Mouse (Mus musculus) T-helper 2 cell (primary cell): ENCODE results near the gene Ddit4.

Experiments used
- in situ Hi-C: fragments of 300-600 bp; cut with MboI, MseI; formaldehyde crosslinking; loops from one replicate; pipeline ENCODE4 v1.15.1; 2025; ENCODE audit warnings: high pct_unique_total_duplicates

The Ddit4 gene

GRCm38 (mm10) chr10:59949783-59950605 lies 1.6 kb downstream of the Ddit4 start:
- in situ Hi-C loops = no loop called here

GRCm38 (mm10) chr10:59949255-59949648 lies 2.4 kb downstream of the Ddit4 start:
- in situ Hi-C loops = no loop called here

DNA sequence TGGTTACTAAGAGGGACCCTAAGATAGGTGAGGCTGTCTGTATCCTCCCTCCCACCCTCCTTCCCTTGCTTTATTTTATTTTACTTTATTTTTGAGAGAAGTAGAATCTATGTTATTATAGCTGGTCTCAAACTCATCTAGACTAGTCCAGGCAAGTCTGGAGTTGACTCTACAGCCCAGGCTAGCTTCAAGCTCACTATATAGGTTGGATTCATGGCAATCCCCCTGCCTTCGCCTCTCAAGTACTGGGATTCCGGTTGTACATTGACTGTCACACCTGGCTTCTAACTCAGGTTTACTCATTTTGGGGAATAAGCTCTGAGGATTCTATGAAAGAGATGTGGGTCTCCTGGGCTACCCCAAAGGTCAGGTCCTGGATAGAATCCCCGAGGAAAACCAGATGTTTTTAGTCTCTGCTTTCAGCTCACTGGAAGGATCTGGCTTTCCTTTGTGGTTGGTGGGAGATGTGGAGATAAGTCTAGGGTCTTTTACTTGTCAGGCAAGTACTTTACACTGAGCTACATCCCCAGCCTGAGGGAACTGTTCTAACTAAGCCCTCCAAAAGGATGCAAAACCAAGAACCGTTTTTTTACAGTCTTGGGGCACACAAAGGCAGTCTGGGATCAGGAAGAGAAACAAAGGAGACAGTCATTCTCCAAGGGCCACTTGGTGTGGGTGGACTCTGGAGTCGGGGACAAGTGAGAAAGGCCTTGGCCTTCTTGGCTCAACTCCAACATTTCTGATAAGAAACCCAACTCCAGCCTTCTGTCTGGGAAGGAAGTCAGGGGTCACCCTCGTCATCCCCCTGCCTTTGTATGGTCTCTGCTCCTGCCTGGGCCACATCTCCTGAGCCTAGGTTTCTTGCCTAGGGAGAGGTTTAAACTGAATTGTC lies 3.0 kb downstream of the Ddit4 start:
- in situ Hi-C loops = no loop called here

- in situ Hi-C loops = no loop called here
These were observed 4.1 kb downstream of the Ddit4 start for GRCm38 (mm10) chr10:59947296-59948073.

GRCm38 (mm10) chr10:59946362-59946761 lies 5.3 kb downstream of the Ddit4 start:
- in situ Hi-C loops = no loop called here

DNA sequence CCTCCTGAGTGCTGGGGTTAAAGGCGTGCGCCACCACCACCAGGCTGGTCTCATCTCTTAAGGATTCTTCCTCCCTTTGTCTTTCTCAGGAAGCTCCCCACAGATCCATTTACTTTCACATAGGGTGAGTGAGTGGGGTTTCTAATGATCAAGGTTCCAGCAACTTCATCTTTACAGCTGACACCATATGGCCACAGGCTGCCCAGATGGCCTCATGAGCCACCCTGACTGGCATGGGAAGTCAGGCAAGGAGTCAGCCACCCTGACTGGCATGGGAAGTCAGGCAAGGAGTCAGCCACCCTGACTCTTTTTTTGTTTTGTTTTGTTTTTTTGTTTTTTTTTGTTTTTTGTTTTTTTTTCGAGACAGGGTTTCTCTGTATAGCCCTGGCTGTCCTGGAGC lies 6.2 kb downstream of the Ddit4 start:
- in situ Hi-C loops = no loop called here

- in situ Hi-C loops = no loop called here
These were observed 8.1 kb downstream of the Ddit4 start for GRCm38 (mm10) chr10:59943421-59943989.

GRCm38 (mm10) chr10:59942847-59943420 lies 8.7 kb downstream of the Ddit4 start:
- in situ Hi-C loops = no loop called here

DNA sequence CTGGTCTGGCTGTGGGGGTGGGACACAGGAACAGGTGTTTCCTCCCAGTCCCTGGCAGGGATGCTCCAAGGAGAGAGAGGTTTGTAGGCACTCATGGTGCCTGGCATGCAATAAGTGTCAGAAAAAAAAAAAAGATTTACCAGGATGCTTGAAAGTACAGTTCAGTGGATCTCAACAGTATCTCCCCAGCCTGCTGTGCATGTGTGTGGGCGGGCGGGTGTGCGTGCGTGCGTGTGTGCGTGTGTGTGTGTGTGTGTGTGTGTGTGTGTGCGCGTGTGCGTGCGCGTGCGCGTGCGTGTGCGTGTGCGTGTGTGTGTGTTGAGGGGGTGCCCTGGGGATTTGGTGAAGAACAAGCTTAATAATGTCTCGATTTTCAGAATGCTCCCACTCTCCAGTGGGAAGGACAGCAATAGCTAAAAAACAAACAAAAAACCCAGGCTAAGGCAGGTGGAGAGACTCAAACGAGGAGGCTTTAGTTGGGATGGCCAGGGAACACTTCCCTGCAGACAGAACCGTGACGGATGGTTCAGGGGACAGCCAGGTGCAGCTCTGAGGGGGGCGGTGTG lies 9.3 kb downstream of the Ddit4 start:
- in situ Hi-C loops = no loop called here

- in situ Hi-C loops = loop anchor here (5.0 kb wide), 1 partner anchor 37 kb away; no protein-coding TSS in a partner anchor
These were observed 12.6 kb downstream of the Ddit4 start for GRCm38 (mm10) chr10:59939081-59939480.

DNA sequence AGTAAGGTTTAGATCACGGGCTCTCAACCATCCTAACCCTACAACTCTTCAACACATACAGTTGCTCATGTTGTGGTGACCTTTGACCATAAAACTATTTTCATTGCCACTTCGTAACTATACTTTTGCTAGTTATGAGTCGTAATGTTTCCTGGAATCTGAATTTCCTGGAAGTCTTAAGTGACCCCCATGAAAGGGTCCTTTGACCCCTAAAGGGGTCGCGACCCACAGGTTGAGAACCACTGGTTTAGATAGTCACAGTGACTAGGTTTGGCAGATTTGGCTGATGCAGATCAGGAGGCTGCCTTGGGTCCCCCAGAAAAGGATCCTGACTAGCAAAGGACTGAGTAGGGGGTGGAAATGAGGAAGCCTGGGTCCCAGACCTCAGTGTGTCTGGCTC lies 13.0 kb downstream of the Ddit4 start:
- in situ Hi-C loops = loop anchor here (5.0 kb wide), 1 partner anchor 36 kb away; no protein-coding TSS in a partner anchor

GRCm38 (mm10) chr10:59936058-59936856 lies 15.4 kb downstream of the Ddit4 start:
- in situ Hi-C loops = loop anchor here (5.0 kb wide), 1 partner anchor 34 kb away; no protein-coding TSS in a partner anchor

GRCm38 (mm10) chr10:59934039-59934438 lies 17.6 kb downstream of the Ddit4 start:
- in situ Hi-C loops = no loop called here

- in situ Hi-C loops = no loop called here
These were observed 19.1 kb downstream of the Ddit4 start for GRCm38 (mm10) chr10:59932521-59932920.

DNA sequence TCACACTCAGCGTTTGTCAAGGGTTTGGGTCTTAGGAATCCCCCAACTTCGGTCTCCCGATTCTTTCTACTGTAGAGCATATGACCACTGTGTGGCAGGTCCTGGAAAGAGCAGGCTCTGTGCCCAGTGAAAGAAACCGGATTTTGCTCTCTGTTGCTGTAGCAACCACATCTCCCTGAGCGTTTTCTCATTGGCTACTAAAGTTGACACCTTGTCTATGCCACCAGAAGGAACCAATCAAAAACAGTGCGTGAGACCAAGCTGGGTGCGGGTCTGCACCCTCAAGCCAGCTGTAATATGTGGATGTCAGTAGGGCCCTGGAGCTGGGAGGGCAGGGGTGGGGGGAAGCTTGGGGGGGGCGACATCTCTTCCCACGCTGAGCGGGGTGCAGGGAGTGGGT lies 20.6 kb downstream of the Ddit4 start:
- in situ Hi-C loops = no loop called here

- in situ Hi-C loops = no loop called here
These were observed 22.4 kb downstream of the Ddit4 start for GRCm38 (mm10) chr10:59929205-59929604.

DNA sequence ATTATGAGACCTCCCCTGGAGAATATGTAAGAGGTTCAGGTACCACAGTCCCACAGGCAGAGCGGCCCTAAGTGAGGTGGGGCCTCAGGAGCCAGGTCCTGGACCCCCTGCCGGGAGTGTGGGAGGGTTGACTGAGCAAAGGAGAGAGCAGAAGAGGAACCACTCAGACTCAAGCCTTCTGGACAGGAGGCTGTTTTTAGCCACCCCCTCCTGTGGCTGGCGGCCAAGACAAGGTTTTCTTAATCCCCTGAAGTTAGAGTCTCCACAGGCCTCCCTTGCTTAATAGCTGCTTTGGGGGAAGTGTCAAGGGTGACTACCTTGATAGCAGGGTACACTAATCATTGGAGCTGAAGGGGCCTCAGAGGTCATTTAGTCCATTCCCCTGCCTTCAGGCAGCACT lies 27.3 kb downstream of the Ddit4 start:
- in situ Hi-C loops = no loop called here

GRCm38 (mm10) chr10:59923493-59923892 lies 28.1 kb downstream of the Ddit4 start:
- in situ Hi-C loops = no loop called here

GRCm38 (mm10) chr10:59920810-59921681 lies 30.6 kb downstream of the Ddit4 start:
- in situ Hi-C loops = no loop called here
